Mouse (Mus musculus): ENCODE measurements around the gene Rap1b.

GRCm38 (mm10) chr10:117836354-117836753, 9.5 kb downstream of the Rap1b start:
- TF ChIP-seq FLI1 (IDR thresholded peaks at IDR 0.05; ENCODE audit: low read length) (no peak), GATA1 (IDR thresholded peaks at IDR 0.05; ENCODE audit: borderline replicate concordance, low read length) (no peak)

Data from megakaryocyte, embryonic 14.5 days (primary cell).